Mouse (Mus musculus) ES-E14 (cell line): ENCODE measurements around the gene 4930402H24Rik. TPM values are rescaled to one million over a fixed set of nuclear protein-coding genes. Genes with fewer than 3 reads are reported as not detected.

Experiments
- DNase-seq: peaks from one replicate; pipeline ENCODE4 v3.0.0-alpha.2; 2013; ENCODE audit warnings: low read depth, low spot score
- H3K27ac ChIP-seq: 2 replicates; pipeline ENCODE4 v1.5.1; 2012; ENCODE audit warnings: low read depth, mild to moderate bottlenecking, low read length, moderate library complexity, mixed read lengths; ENCODE audit not compliant: poor library complexity, insufficient read depth, severe bottlenecking
- H3K36me3 ChIP-seq: 2 replicates; pipeline ENCODE4 v1.6.1; 2012; ENCODE audit warnings: mild to moderate bottlenecking, low read length, moderate library complexity, mixed read lengths; ENCODE audit not compliant: control insufficient read depth, poor library complexity, insufficient read depth, severe bottlenecking
- H3K4me1 ChIP-seq, 2 experiments: fragments of 150-350 bp in 1 of 2; sonication (generic) in 1 of 2; 2 replicates each; pipeline ENCODE4 v1.6.1; 2012; ENCODE audit warnings: low read length in 2 of 2, mild to moderate bottlenecking in 1 of 2, mixed read lengths in 1 of 2; ENCODE audit not compliant: control insufficient read depth in 2 of 2, insufficient read depth in 2 of 2, poor library complexity in 1 of 2
- H3K4me3 ChIP-seq, 2 experiments: fragments of 150-350 bp in 1 of 2; sonication (generic) in 1 of 2; 2 replicates each; pipeline ENCODE4 v1.5.1; 2012; ENCODE audit warnings: low read length in 2 of 2, low read depth in 1 of 2, mild to moderate bottlenecking in 1 of 2, mixed read lengths in 1 of 2; ENCODE audit not compliant: insufficient read depth in 1 of 2, poor library complexity in 1 of 2, severe bottlenecking in 1 of 2
- H3K9ac ChIP-seq: 2 replicates; pipeline ENCODE4 v1.6.1; 2012; ENCODE audit warnings: low read depth, mild to moderate bottlenecking, low read length, mixed read lengths; ENCODE audit not compliant: poor library complexity, insufficient read depth, severe bottlenecking
- H3K9me3 ChIP-seq: fragments of 150-350 bp; sonication (generic); 2 replicates; pipeline ENCODE4 v1.6.1; 2012; ENCODE audit warnings: low read depth, mild to moderate bottlenecking, low read length; ENCODE audit not compliant: control insufficient read depth, insufficient read depth
- CHD2 ChIP-seq: IDR thresholded peaks from 2 replicates; pipeline ENCODE4 v1.6.1; 2014; ENCODE audit warnings: mild to moderate bottlenecking, low read depth, low read length, inconsistent platforms
- HCFC1 ChIP-seq: IDR thresholded peaks from 2 replicates; pipeline ENCODE4 v1.6.1; 2012; ENCODE audit warnings: low read length, inconsistent platforms, borderline replicate concordance; ENCODE audit not compliant: insufficient read depth
- MAFK ChIP-seq: IDR thresholded peaks from 2 replicates; pipeline ENCODE4 v1.6.1; 2014; ENCODE audit warnings: mild to moderate bottlenecking, low read depth, low read length, inconsistent platforms; ENCODE audit not compliant: insufficient read depth
- ZC3H11A ChIP-seq: IDR thresholded peaks from 2 replicates; pipeline ENCODE4 v1.6.1; 2012; ENCODE audit warnings: low read depth, mild to moderate bottlenecking, inconsistent platforms, low read length, borderline replicate concordance
- ZNF384 ChIP-seq: IDR thresholded peaks from 2 replicates; pipeline ENCODE4 v1.6.1; 2012; ENCODE audit warnings: low read depth, low read length, inconsistent platforms
- in situ Hi-C, 2 experiments: fragments of 600-800 bp; cut with MboI; formaldehyde crosslinking; loops; one replicate each; pipeline ENCODE4 v1.15.1; 2025; ENCODE audit warnings: low sequenced_read_pairs in 2 of 2, inconsistent platforms in 1 of 2; ENCODE audit not compliant: unreplicated experiment in 2 of 2
- total RNA-seq: library from RNA; depleted of rRNA; stranded (reverse); fragments of 300-350 nt; gene quantifications from 2 replicates; pipeline ENCODE4 v1.2.3, GENCODE M21; 2012

The 4930402H24Rik gene
- total RNA-seq, 1 experiment, result 11.9 TPM

DNA sequence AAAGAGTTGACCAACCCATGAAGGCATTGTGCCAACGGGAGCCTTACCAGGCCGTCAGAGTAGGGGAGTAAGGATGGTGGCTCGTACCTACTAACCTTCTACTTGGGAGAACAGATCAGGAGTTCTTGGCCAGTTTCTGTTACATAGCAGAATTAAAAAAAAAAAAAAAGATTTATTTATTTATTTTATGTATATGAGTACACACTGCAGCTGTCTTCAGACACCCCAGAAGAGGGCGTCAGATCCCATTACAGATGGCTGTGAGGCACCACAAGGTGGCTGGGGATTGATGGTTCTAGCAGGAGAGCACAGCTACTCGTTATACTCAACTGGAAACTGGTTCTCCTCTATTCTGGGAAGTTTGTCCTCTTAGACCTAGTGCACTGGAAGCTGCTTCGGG is 201.0 kb downstream of the 4930402H24Rik start:
- Histone ChIP-seq H3K9me3 (no peaks in the 10 kb centered on the region), H3K36me3 (no peaks in the 10 kb centered on the region; the same call in 1 of the 2 replicates), H3K9ac (no peak overlapping the region), H3K4me1 (peaks cover 5 to 17% of the 10 kb centered on the region in 2 experiments; a peak in 3 of 4 replicates), H3K4me3 (no peak overlapping the region), H3K27ac (no peak overlapping the region)
- in situ Hi-C loops, result no loop called here
- no peak for DNase-seq
- TF ChIP-seq ZNF384, result 0 out of 2 replicates have a peak, but pooled peaks have one; percentile 48
- TF ChIP-seq MAFK, result no peak

DNA sequence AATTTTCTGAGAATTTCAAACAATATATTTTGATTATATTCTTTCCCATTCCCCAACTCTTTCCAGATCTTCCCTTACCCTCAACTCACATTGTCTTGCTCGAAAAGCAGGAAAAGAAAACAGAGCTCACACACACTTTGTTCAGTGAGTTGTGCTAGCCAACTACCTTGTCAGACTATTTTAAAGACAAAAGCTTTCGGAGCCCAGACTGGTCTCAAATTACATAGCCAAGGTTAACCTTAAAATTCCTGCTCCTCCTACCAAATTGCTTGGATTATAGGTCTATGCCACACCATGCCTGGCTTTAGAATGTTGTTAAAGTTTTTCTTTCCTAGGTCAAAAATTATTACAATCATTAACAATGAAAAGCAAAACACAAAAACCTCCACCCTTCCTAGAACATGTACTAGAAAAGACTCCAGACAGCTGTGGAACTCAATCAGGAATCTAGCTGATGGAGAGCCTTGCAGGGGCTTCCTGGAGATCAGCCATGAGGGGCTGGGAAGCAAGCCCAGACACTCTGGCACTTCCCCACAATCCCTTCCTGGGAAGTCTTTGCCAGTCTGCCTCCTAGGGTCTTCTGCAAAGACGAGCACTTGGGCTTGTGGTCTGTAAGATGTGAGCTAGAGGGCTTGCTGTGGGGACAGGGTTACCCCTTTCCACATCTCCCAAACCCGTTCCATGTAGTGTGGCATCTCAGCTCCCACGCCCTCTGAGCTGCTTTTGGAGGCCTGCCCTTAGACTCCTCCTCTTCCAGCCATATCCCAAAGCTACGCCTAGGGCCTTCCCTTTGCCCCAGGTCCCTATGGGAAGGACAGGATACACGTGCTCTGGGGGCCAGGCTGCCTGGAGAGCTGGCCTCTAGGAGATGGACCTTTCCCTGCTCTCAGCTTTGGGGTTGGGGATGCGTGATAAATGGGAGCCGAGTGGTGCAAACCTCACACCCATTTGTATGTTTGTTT is 201.9 kb downstream of the 4930402H24Rik start:
- Histone ChIP-seq H3K4me3 (no peak overlapping the region), H3K9me3 (no peaks in the 10 kb centered on the region), H3K36me3 (no peaks in the 10 kb centered on the region; the same call in 1 of the 2 replicates), H3K9ac (no peak overlapping the region; the same call in 1 of the 2 replicates), H3K27ac (peak overlapping the region; percentile 28; the same call in 1 of the 2 replicates), H3K4me1 (peaks cover 5 to 17% of the 10 kb centered on the region in 2 experiments; a peak in 3 of 4 replicates)
- in situ Hi-C loops, result no loop called here
- TF ChIP-seq ZNF384 (no peak), CHD2 (no peak), ZC3H11A (no peak), MAFK (no peak), HCFC1 (no peak)
- no peak for DNase-seq

DNA sequence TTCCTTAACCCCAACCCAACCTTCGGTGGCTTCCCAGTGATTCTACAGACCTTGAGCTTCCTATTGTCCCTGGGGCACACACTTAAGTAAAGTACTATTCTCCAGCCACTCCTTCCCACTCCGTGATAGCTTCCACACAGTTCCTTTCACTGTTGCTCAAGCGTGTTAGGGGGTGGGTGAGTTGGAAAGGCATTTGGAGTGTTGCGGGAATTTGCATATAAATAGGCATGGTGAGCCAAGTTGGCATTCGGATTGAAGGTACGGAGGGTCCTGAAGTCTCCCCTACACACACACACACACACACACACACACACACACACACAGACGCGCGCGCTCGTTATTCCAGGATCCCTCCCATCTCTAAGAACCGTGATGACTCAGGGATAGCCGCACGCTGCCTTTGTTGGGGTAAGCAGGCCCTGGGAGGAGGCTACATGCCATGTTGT is 208.4 kb downstream of the 4930402H24Rik start:
- TF ChIP-seq ZNF384 (no peak), MAFK (no peak), ZC3H11A (no peak), CHD2 (no peak), HCFC1 (no peak)
- Histone ChIP-seq H3K9me3 (no peaks in the 10 kb centered on the region), H3K27ac (peak overlapping the region; percentile 39; the same call in 1 of the 2 replicates), H3K4me1 (peaks cover 0 to 18% of the 10 kb centered on the region in 2 experiments; a peak in 2 of 4 replicates), H3K4me3 (peak overlapping the region; percentile 86 to 88), H3K9ac (peak overlapping the region; percentile 70), H3K36me3 (no peaks in the 10 kb centered on the region)
- DNase-seq, result peak; percentile 52
- in situ Hi-C loops, result no loop called here

- TF ChIP-seq ZNF384 (no peak), ZC3H11A (no peak), MAFK (no peak), CHD2 (no peak), HCFC1 (no peak; the same call in 1 of the 2 replicates)
- peak within 1 kb of the TSS; percentile 86 to 88 for H3K4me3 ChIP-seq
- H3K9me3 ChIP-seq, result no peaks in the 10 kb centered on the region
- H3K9ac ChIP-seq, result peak within 1 kb of the TSS; percentile 71
- DNase-seq, result peak; percentile 84
- peaks cover 0 to 18% of the 10 kb centered on the region in 2 experiments; a peak in 2 of 4 replicates for H3K4me1 ChIP-seq
- H3K36me3 ChIP-seq, result no peaks in the 10 kb centered on the region
- peak within 1 kb of the TSS; percentile 39; the same call in 1 of the 2 replicates for H3K27ac ChIP-seq
- in situ Hi-C loops, result no loop called here
Measured at GRCm38 (mm10) chr2:130697153-130697810, 208.9 kb downstream of the 4930402H24Rik start, which contains the start of gene Slc4a11. Slc4a11 (minus strand) TSS chr2:130697519.
